Mouse (Mus musculus) mouse trophoblast stem cell (cell line): ENCODE data around the gene Lrrc56.

Experiments used
- in situ Hi-C, 2 experiments: fragments of 300-500 bp; cut with MseI, MboI; formaldehyde crosslinking; loops; 2 replicates in 1 of 2; 3 replicates in 1 of 2; pipeline ENCODE4 v1.15.1; 2025

Gene Lrrc56

DNA sequence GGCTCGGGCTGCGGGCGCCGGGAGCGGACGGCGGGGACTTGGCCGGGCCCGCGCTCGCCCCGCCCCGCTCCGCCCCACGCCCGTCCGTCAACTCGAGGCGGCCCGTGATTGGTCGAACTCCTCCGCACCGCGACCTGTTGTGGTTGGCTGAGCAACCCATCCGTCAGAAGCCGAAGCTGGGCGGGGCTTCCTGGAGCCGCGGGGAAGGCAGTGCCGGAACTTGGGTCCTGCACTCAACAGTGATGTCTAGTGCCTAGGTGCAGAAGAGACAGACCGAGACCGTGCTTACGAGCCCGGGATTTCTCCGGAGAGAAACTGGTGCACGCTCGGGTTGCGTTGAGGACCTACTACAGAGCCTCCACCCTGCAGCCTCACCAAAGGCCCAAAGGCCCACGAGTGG is at the start of gene Lrrc56, which contains the start of gene Hras:
TSS of gene Lrrc56 (plus strand) at position 210 of the 400 bp plus-strand sequence.
TSS of gene Hras (minus strand) at position 58 of the 400 bp plus-strand sequence.
- in situ Hi-C loops = no loop called here

DNA sequence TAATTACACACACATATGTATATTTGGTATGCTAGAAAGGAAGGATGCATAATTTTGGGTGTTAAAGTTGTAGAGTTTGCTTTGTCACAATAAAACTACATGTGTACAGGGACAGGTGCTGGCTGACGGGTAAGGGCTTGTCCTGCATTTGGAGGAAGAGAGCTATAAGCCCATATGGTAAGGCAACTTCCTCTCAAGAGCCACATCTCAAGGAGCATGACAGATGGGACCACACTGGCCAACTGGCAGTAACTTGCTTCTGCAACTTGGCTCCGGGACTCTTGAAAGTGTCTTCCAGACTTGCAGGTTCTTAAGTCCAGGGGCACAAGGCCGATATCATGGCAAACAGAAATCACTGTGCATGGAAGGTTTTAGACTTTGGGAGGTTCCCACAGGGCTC is 49.3 kb upstream of the Lrrc56 start:
- in situ Hi-C loops = no loop called here

DNA sequence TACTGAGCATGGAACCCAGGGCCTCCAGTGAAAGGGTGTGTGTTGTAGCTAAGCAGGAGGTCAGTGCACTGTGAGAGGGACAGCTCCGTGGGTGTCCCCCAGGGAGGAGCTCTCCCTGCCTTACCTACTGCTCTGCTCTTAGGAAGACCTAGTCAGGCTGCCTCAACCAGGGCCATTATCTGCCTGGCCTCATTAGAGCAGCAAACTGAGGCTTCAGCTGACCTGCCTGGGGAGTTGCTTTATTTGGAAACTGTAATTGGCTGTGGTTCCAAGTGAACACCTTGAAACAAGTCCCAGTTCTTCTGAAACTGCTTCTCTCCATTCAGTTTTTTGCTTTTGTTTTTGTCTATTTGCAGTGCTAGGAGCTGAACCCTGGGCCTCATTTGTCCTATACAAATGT is 48.6 kb upstream of the Lrrc56 start:
- in situ Hi-C loops = no loop called here

DNA sequence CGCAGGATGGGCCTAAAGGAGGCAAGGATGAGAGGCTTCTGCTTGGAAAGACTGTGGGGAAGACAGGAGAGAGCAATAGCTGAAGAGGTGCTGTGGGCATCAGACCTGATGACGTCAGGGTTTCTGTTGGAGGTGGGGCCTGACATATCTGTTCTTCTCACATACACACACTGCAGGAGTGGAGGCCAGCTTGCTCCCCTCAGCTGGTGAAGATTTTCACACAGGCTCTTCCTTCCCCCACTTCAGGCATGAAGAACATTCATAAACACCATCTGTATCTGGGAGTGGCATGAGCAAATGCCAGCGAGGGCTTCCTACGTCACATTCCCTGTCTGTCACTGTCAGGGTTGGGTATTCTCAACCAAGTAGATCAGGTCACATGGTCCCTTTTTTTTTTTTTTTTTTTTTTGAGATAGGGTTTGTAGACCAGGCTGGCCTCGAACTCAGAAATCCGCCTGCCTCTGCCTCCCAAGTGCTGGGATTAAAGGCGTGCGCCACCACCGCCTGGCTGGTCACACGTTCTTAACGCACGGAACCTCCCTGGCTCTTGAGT is 47.8 kb upstream of the Lrrc56 start:
- in situ Hi-C loops = no loop called here

DNA sequence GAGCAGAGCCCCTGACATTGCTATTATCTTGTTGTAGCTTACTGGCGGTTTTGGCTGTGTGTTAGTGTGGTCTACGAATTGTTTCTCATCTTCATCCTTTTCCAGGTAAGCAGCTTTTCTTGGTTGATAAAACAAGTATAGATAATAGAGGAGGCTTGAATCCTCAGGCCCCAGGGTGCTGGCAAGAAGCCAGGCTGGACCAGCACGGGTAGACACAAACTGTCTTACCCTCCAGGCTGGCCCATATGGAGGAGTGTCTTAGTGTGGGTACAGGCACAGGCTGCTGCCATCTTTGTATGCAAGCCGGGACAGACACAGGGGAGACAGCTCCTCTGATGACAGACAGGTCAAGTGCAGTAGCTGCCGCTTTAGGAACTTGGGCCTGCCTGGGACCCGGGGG is 46.9 kb upstream of the Lrrc56 start:
- in situ Hi-C loops = no loop called here

DNA sequence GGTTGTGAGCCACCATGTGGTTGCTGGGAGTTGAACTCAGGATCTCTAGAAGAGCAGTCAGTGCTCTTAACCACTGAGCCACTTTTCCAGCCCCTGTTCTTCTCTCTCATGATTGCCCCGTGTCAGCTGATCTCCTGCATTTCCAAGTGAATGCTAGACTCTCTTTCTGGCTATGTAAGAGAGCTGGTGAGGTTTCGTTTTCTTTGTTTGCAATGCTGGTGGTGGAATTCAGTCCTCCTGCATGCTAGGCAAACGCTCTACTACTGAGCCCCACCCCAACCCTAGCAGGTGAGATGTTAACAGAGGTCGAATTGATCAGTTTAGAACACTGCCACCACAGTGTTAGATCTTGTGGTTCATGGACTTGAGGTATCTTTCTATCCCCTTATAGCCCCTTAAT is 45.3 kb upstream of the Lrrc56 start:
- in situ Hi-C loops = no loop called here

DNA sequence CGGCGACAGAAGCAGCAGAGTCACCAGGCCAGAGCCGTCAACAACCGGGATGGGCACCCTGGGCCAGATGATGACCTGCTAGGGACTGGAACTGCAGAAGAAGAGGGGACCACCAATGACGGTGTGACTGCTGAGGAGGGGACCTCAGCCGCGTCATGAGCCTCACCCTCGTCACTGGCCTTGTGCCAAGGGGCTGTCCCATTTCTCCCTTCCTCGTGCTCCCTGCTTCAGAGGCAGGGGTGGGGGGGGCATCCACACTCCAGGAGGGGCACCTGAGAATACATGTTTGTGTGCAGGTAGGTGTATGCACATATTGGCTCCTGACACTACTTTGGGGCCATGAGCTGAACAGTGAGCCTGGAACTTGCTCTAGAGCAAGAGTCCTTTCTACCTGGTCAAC is 38.6 kb upstream of the Lrrc56 start:
- in situ Hi-C loops = no loop called here

DNA sequence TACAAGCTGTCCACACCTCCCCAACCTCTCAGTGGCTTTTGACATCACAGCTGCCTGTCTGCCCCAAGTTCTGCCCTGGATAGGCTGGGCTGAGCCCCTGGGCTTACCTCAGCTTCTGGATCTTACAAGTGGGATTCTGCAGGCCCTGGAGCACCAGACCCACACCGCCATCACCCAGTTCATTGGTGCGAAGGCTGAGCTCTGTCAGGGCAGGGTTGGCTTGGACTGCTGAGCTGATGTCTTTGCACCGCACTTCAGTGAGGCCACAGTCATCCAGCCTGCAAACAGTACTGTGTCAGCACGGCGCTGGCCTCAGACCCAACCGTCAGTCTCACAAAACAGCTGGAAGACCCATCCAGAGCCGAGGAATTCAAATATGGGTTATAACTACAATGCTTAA is 29.6 kb upstream of the Lrrc56 start:
- in situ Hi-C loops = no loop called here

DNA sequence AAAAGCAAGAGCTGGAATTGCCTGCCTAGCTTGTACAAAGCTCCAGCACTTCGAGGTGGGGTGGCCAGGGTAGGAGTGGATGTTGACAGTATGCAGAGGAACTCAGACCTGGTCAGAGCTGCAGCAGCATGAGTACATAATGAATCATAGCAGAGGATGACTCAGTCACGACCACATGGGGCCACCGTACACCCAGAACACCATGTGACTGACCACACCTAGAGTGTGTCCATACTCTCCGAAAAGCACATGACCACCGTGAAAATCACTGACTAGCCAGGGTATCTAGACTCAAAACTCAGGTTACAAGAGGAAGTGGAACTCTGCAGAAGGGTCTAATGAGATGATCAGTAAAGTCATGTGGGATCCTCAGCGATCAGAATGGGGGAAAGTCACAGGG is 29.1 kb upstream of the Lrrc56 start:
- in situ Hi-C loops = no loop called here

DNA sequence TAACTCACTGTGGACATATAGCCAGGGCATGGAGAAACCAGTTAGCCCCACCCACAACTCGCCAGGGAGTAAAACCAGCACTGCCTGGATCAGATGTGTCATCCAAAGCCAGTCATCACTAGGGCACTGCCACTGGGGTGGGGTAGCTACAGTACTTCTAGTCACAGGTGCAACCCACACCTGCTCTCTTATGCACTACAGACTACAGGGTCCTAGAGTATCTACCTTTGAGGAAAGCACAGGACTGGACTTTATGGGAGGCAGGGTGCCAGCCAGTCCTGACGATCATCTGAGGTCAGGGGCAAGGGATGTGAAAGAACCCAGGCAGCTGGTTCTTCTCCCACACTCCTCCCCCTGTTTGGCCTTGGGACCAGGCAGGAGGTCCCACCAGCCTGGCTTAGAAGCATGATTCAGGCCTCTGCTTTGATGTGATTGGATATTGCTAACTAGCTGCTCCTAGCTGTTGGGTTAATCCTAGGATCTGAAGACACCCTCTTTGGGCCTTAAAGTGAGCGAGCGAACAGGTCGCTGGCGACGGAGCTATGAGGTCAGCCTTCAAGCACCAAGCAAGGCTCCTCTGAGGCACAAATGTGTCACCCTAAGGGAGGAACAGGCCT is 25.9 kb upstream of the Lrrc56 start:
- in situ Hi-C loops = no loop called here

DNA sequence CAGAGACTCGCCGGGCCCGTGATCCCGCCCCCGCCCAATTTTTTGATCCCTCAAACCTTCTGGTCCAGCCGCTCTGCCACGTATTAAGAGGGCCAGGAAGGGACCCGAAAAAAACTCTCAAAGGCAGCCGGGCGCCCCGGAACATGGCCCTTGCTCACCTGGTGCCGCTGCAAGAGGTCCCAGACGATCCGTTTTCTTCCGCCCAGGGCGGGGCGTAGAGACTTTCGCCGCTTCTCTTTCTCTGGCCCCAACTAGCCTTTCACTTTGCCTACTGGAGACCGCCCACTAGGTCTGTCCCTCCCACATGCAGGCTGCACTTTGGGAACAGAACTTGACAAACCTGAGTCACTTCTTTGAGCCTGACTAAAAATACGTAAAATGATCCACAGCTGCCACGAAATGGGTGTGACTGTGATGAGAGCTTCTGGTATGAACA is 25.4 kb upstream of the Lrrc56 start:
- in situ Hi-C loops = no loop called here

DNA sequence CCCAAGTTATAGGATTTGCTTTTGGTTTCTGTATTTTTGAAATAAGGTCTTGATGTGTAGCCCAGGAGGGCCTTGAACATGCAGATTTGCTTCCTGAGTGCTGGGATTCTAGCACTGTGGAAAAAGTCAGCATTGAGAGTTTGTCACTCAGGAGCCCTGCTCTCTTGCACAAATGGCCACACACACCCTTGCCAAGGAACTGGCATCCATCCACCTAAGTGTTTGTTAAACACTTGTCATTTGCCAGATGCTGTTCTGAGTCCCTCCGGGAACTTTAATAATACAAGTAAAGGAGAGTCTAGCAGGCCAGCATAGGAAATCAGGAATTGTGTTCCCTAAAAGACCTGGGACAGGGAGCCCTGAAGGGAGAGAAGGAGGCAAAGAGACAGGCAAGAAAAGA is 24.7 kb upstream of the Lrrc56 start:
- in situ Hi-C loops = no loop called here

DNA sequence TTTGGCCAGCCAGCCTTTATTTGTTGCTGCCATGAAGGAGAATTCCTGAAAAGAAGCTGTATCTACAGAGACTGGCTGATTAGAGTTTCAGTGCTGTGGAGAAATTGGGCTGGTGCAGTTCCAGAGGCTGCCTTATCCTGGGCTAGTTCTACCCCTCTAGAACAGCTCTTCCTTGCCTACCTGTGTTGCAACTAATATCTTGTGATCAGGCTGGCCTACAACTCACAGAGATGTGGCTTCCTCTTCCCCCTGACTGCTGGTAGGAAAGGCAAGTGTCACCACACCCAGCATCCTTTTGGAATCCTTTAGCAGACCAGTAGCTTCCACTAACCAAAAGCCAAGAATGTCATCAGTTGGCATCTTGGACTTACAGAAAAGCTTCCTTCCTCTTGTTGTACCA is 24.1 kb upstream of the Lrrc56 start:
- in situ Hi-C loops = no loop called here

DNA sequence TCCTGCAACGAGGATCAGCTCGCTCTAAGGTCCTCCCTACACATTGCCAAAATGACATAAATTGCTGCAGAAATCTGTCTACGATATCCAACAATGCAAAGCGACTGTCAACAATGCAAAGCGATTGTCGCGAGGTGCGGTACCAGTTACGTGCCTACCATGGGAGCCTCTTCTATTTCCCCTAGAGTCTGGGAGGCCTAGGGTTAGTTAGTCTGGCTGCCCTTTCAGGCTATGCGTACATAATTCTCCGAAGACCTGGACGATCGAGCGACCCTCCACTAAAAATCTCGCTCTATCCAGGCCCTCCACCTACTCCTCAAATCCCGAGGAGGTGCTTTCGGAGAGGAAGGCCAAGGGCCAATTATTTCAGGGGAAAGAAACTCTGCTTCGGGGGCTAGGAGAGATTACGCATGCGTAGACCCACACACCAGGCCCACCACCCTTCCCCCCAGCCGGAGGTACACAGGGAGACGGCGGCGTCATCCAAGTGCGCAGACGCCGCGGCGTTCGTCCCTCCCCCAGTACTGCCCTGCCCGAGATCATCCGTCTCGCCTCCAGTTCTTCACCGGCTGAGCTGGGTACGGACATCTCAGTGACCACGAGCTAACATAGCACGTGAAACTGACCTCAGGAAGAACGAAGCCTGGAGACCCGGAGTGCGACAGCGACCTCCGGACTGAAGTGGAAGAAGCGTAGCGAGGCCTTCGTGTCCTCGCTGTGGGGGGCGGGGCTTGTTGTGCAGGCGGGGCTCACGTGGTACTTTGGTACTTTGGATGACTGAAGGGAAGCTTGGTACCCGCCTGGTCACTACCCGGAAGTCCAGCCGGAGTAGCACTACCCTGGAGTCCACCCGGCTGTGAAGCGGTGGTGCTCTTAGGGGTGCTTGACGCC is 21.6 kb upstream of the Lrrc56 start, which contains the start of gene Rnh1:
TSS of gene Rnh1 (minus strand) at position 742 of the 891 bp plus-strand sequence.
- in situ Hi-C loops = no loop called here

DNA sequence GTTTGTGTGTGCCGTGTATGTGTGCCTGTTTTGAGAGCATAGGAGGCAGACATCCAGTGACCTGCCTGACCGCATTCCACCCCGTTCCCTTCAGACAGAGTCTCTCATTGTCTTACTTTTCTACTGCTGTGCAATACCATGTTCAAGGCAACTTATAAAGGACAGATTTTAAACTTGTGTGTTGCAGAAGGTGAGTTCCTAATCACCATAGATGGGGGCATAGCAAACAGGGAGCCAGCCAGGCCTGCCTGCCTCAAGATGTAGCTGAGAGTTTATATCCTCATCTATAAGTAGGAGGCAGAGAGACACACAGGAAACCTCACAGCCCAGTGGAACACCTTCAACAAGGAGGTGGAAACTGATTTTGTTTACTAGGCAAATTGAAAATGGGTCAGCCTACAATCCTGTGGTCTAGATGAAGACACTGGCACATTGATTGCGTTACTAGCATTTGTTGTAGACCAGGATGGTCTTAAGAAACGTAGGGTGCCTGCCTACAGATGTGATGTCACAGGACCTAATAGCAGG is 20.6 kb upstream of the Lrrc56 start:
- in situ Hi-C loops = no loop called here

DNA sequence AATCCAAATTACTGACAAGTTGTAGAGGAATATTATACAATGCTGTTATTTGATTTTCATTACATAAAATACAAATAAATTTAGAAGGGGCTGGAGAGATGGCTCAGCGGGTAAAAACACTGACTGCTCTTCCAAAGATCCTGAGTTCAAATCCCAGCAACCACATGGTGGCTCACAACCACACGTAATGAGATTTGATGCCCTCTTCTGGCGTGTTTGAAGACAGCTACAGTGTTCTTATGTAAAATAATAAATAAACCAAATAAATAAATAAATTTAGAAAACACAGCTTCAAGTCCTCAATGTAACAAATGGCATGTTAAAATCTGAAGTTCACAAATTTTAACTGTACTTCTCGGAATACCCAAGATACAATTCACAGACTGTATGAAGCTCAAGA is 18.9 kb upstream of the Lrrc56 start:
- in situ Hi-C loops = loop anchor here (5.0 kb wide), 1 partner anchor 83 kb away; no protein-coding TSS in a partner anchor

DNA sequence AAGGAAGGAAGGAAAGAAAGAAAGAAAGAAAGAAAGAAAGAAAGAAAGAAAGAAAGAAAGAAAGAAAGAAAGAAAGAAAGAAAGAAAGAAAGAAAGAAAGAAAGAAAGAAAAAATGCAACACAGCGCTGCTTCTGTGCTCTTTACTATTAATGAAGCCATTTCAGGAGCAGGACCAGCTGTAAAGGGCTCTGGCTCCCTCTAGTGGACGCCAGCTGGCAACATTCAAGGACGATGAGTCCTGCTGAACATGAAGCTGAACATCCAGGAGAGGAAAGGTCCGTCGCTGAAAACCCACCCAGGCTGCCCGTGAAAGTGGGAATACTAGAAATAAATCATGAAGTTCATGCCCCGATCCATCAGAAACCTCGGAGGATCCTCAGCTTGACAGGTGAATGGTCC is 17.8 kb upstream of the Lrrc56 start:
- in situ Hi-C loops = loop anchor here (5.0 kb wide), 1 partner anchor 84 kb away; no protein-coding TSS in a partner anchor

DNA sequence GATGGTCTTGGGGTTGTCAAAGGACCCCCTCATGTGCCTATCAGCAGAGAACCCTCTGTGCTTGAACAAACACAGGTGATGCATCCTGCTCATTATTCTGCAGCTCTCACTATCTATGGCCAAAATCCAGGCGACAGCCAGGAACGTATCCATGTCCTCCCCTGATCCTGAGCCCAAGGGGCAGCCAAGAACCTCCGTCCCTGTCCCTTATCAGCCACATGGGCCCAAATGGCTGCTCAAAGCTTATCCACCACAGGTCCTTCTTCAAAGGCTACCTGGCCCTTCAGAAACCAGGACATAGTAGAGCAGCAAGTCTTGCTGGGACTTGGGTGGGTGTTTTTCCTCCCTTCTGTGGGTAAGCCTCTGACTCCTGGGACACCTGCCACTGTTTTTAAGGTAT is 5.8 kb upstream of the Lrrc56 start:
- in situ Hi-C loops = no loop called here

DNA sequence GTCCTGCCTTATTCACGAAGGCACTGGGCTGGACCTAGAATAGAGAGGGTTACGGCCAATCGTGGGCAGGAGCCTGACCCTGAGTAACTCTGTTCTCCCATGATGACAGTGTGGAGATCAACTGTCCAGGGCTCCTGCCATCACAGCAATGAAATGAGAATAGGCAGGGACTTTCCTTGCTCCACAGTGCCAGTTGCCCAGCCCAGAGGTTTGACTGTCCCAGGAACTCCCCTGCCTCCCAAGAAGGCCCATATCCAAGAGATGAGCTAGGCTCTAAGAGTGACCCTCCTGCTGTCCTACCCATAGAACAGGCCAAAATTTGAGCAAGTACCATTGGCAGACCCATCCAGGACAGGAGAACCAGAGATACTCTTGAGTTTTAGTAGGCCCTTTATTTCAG is 5.2 kb upstream of the Lrrc56 start:
- in situ Hi-C loops = no loop called here

DNA sequence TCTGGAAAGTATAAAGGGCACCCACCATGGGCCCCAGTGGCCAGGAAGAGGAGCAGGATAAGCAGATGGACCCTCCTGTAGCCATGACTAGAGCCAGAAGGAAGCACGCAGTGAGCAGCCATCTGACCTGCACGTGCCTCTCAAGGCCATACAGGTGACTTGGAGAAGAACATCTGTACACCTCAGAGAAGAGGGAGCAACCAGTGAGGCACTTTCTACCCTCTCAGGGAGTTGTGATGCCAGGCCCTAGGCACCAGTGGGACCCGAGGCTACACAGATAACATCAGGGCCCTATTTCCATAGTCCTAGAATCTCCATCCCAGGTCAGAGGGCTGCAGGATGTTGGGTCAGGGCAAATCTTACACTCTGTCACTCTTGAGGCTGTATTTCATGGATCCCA is 3.7 kb upstream of the Lrrc56 start:
- in situ Hi-C loops = no loop called here

DNA sequence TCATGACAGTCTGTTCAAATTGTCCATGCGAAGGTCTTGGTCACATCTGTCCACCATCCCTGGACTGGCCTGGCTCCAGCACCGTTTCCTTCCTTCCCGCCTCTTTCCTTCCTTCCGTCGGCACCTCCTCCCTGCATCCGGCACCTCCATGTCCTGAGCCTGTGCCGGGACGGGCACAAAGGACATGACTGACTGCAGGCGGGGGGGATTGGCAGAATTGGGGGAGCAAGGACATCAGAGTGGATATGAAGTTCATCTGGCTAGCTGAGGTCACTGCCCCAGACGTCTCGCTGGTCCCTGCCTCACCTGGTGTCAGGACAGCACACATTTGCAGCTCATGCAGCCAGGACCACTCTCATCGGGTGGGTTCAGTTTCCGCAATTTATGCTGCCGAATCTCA is 2.9 kb upstream of the Lrrc56 start:
- in situ Hi-C loops = no loop called here
